Mouse (Mus musculus) embryo, embryonic 11.5 days (tissue): ENCODE data around the gene Arhgap21.

ENCODE experiments used
- DNase-seq: peaks from one replicate; pipeline ENCODE4 v3.0.0-alpha.2; 2012; ENCODE audit warnings: low read depth, low spot score

Gene Arhgap21

GRCm38 (mm10) chr2:20896446-20896845 is 72.2 kb downstream of the Arhgap21 start:
- DNase-seq = no peak

- peak; percentile 11 for DNase-seq
Observed at GRCm38 (mm10) chr2:20894100-20894690, 74.5 kb downstream of the Arhgap21 start.

GRCm38 (mm10) chr2:20888751-20889150 is 79.9 kb downstream of the Arhgap21 start:
- no peak for DNase-seq

- DNase-seq = no peak
Observed at GRCm38 (mm10) chr2:20883288-20883687, 85.4 kb downstream of the Arhgap21 start.

- no peak for DNase-seq
Observed at GRCm38 (mm10) chr2:20879877-20880605, 88.6 kb downstream of the Arhgap21 start.

GRCm38 (mm10) chr2:20874621-20875020 is 94.1 kb downstream of the Arhgap21 start:
- no peak for DNase-seq

- no peak for DNase-seq
Observed at GRCm38 (mm10) chr2:20869212-20869965, 99.3 kb downstream of the Arhgap21 start.

GRCm38 (mm10) chr2:20868052-20868451 is 100.6 kb downstream of the Arhgap21 start:
- no peak for DNase-seq

GRCm38 (mm10) chr2:20865795-20866194 is 102.9 kb downstream of the Arhgap21 start:
- DNase-seq = no peak

- DNase-seq = no peak
Observed at GRCm38 (mm10) chr2:20864569-20864968, 104.1 kb downstream of the Arhgap21 start.

GRCm38 (mm10) chr2:20860756-20861155 is 107.9 kb downstream of the Arhgap21 start:
- DNase-seq = no peak

- no peak for DNase-seq
Observed at GRCm38 (mm10) chr2:20849346-20849745, 119.3 kb downstream of the Arhgap21 start.

- DNase-seq = no peak
Observed at GRCm38 (mm10) chr2:20831608-20832406, 136.9 kb downstream of the Arhgap21 start.

- DNase-seq = no peak
Observed at GRCm38 (mm10) chr2:20830882-20831281, 137.8 kb downstream of the Arhgap21 start.

GRCm38 (mm10) chr2:20826258-20826657 is 142.4 kb downstream of the Arhgap21 start:
- no peak for DNase-seq

GRCm38 (mm10) chr2:20818226-20818625 is 150.5 kb downstream of the Arhgap21 start:
- DNase-seq = no peak

- DNase-seq = no peak
Observed at GRCm38 (mm10) chr2:20813986-20814385, 154.7 kb downstream of the Arhgap21 start.

GRCm38 (mm10) chr2:20811506-20811905 is 157.2 kb downstream of the Arhgap21 start:
- no peak for DNase-seq

GRCm38 (mm10) chr2:20801236-20801890 is 167.3 kb downstream of the Arhgap21 start:
- no peak for DNase-seq
